Mouse (Mus musculus) forebrain, postnatal 0 days (tissue): ENCODE results near the gene Fen1. TPM values are rescaled to one million over a fixed set of nuclear protein-coding genes. Genes with fewer than 3 reads are reported as not detected.
"Not testable (repeated sequence)": the region's sequence is repeated elsewhere in the genome, so short reads cannot be mapped to it uniquely, and the experiment has no call there.

Experiments
- ATAC-seq: fragments of 200-750 bp; cut with Nextera tagmentation; 2 replicates; pipeline ENCODE4 v1.8.0; 2017; ENCODE audit warnings: mild to moderate bottlenecking, moderate library complexity
- DNase-seq: peaks from one replicate; pipeline ENCODE4 v3.0.0-alpha.2; 2015
- H3K27ac ChIP-seq: fragments of 300-500 bp; sonication (generic); 2 replicates; pipeline ENCODE4 v1.5.1; 2014; ENCODE audit warnings: low read depth, mild to moderate bottlenecking, antibody characterized with exemption, low read length, moderate library complexity, mixed read lengths
- H3K27me3 ChIP-seq: fragments of 300-500 bp; sonication (generic); 2 replicates; pipeline ENCODE4 v1.6.1; 2014; ENCODE audit warnings: mild to moderate bottlenecking, low read length, mixed read lengths; ENCODE audit not compliant: insufficient read depth
- H3K36me3 ChIP-seq: fragments of 300-500 bp; sonication (generic); 2 replicates; pipeline ENCODE4 v1.6.1; 2014; ENCODE audit warnings: mild to moderate bottlenecking, moderate library complexity; ENCODE audit not compliant: insufficient read depth
- H3K4me1 ChIP-seq: fragments of 300-500 bp; sonication (generic); 2 replicates; pipeline ENCODE4 v1.6.1; 2014; ENCODE audit warnings: antibody characterized with exemption; ENCODE audit not compliant: insufficient read depth
- H3K4me2 ChIP-seq: fragments of 300-500 bp; sonication (generic); 2 replicates; pipeline ENCODE4 v1.6.1; 2014; ENCODE audit warnings: low read depth, mild to moderate bottlenecking, moderate library complexity
- H3K4me3 ChIP-seq: fragments of 300-500 bp; sonication (generic); 2 replicates; pipeline ENCODE4 v1.5.1; 2014; ENCODE audit warnings: low read depth, low read length, mixed read lengths
- H3K9ac ChIP-seq: fragments of 300-500 bp; sonication (generic); 2 replicates; pipeline ENCODE4 v1.6.1; 2014; ENCODE audit warnings: mild to moderate bottlenecking
- H3K9me3 ChIP-seq: fragments of 300-500 bp; sonication (generic); 2 replicates; pipeline ENCODE4 v1.6.1; 2016; ENCODE audit warnings: low read length
- CTCF ChIP-seq: sonication (generic); IDR thresholded peaks from 2 replicates; pipeline ENCODE4 v1.5.1; 2016; ENCODE audit warnings: antibody characterized with exemption, control low read depth, low read depth
- WGBS: fragments of 180-500 bp; shearing (Covaris S2); extraction: QIAGEN DNeasy Blood & Tissue Kit; methylation state at CpG from one replicate; pipeline ENCODE4 v1.1.7; 2014; 5-methylcytosine and 5-hydroxymethylcytosine counted together
- polyA plus RNA-seq: library from polyadenylated mRNA; unstranded; fragments of >200 nt; fragmentation: Nextera tagmentation; extraction: Ambion mirVana; gene quantifications from 2 replicates; pipeline ENCODE4 v1.2.1, GENCODE M21; 2015
- total RNA-seq: library from RNA; depleted of rRNA; stranded (reverse); fragments of >200 nt; gene quantifications from 2 replicates; pipeline ENCODE4 v1.2.3, GENCODE M21; 2014

Fen1 gene
- total and polyA plus RNA-seq, 2 experiments from 2014 or later = 24.6 to 28.7 TPM

DNA sequence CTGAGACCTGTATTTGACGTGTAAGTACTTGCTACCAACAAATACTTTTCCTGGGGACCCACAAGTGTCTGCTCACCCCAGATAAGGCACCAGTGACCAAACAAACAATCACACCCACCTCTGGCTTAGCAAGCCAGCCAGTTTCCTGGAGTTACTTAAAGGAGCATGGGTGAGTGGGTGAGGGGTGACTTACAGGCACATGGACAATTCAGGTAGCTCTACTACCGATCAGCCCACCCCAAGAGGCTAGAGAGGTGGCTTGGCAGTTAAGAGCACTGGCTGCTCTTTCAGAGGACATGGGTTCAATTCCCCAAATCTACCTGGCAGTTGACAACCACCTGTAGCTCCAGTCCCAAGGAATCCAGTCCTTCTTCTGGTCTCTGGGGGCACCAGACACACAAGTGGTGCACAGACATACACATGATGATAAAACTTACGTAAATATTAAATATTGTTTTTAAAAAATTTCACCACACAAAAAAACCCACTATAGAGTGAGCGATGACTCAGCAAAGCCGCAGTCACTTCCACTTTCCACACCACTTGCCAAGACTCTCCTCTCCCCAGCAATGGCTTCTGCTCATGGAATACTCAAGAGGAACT is 30.8 kb downstream of the Fen1 start:
- H3K9ac ChIP-seq = no peak overlapping the region
- 88% methylated on average over 5 of the region's 5 CpGs for WGBS
- no peak for TF ChIP-seq CTCF
- no peak overlapping the region for H3K4me3 ChIP-seq
- H3K4me1 ChIP-seq = no peaks in the 10 kb centered on the region
- H3K36me3 ChIP-seq = no peaks in the 10 kb centered on the region
- H3K27ac ChIP-seq = no peak overlapping the region
- no peak overlapping the region for H3K4me2 ChIP-seq
- no peak for ATAC-seq
- no peaks in the 10 kb centered on the region for H3K27me3 ChIP-seq
- no peaks in the 10 kb centered on the region for H3K9me3 ChIP-seq
- no peak for DNase-seq

DNA sequence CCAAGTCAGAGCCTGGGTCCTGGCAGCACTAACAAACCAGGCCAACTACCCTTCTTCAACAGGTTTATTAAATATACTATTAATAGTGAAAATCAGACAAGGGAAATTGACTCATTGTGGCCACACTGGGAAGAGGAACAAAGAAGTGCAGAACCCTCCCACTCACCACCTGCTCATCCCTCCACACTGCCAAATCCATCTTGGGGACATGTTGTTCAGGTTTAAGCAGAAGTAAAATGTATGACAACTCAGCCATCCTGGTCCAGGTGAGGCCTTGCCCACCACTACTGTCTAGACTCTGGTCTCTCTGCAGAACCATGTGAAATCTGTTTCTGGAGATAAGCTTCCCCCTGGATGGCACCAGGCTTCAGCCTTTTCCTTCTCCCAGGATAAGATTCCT is 32.1 kb downstream of the Fen1 start:
- TF ChIP-seq CTCF = no peak
- Histone ChIP-seq H3K9ac (no peak overlapping the region), H3K36me3 (no peaks in the 10 kb centered on the region), H3K27ac (no peak overlapping the region), H3K4me2 (no peak overlapping the region), H3K4me1 (no peaks in the 10 kb centered on the region), H3K27me3 (no peaks in the 10 kb centered on the region), H3K4me3 (no peak overlapping the region), H3K9me3 (no peaks in the 10 kb centered on the region)
- ATAC-seq (no peak), DNase-seq (no peak)

DNA sequence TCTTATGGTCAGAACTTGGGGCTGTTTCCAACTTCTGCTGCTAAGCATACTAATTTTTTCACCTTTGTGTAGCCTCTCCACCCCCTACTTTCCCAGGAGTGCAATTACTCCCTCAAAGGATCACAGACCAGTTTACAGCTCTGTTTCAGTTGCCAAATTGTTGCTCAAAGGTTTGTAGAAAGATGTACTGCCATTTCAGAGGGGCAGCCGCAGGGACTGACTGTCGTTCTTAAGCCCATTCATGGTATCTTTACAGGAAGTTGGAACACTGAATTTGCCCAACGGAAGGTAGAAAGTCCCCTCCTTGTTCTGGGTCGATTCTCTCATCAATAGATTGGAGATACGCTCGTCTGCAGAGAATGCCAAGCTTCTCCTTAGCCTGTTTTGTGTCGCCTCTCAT is 32.6 kb downstream of the Fen1 start:
- H3K4me1 ChIP-seq = no peaks in the 10 kb centered on the region
- ATAC-seq = no peak
- no peak overlapping the region for H3K4me3 ChIP-seq
- TF ChIP-seq CTCF = no peak
- H3K4me2 ChIP-seq = no peak overlapping the region
- H3K27ac ChIP-seq = no peak overlapping the region
- H3K9ac ChIP-seq = no peak overlapping the region
- 74% methylated on average over 7 of the region's 7 CpGs for WGBS
- no peaks in the 10 kb centered on the region for H3K9me3 ChIP-seq
- DNase-seq = no peak
- H3K27me3 ChIP-seq = no peaks in the 10 kb centered on the region
- no peaks in the 10 kb centered on the region for H3K36me3 ChIP-seq

DNA sequence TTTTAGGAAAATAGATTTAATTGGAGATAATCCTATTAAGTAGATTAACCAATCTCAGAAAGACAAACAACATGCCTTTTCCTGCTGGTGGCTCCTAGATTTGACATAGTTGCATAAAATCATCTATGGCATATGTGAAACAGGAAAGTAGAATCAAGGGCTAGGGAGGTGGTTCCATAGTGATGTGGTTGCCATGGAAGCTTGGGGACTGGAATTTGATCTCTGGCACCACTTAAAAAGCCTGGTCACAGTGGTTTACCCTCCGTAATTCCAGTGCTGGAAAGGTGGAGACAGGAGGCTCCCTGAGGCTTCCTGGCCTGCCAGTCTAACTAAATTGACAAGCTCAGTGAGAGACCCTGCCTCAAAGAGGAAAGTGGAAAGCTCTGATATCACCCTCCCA is 33.5 kb downstream of the Fen1 start:
- TF ChIP-seq CTCF = no peak
- H3K36me3 ChIP-seq = no peaks in the 10 kb centered on the region
- H3K4me2 ChIP-seq = no peak overlapping the region
- ATAC-seq (no peak), DNase-seq (no peak)
- H3K9me3 ChIP-seq = no peaks in the 10 kb centered on the region
- no peak overlapping the region for H3K4me3 ChIP-seq
- H3K9ac ChIP-seq = no peak overlapping the region
- H3K27ac ChIP-seq = no peak overlapping the region
- H3K4me1 ChIP-seq = no peaks in the 10 kb centered on the region
- no peaks in the 10 kb centered on the region for H3K27me3 ChIP-seq
- 14% methylated on average over 1 of the region's 1 CpGs for WGBS

DNA sequence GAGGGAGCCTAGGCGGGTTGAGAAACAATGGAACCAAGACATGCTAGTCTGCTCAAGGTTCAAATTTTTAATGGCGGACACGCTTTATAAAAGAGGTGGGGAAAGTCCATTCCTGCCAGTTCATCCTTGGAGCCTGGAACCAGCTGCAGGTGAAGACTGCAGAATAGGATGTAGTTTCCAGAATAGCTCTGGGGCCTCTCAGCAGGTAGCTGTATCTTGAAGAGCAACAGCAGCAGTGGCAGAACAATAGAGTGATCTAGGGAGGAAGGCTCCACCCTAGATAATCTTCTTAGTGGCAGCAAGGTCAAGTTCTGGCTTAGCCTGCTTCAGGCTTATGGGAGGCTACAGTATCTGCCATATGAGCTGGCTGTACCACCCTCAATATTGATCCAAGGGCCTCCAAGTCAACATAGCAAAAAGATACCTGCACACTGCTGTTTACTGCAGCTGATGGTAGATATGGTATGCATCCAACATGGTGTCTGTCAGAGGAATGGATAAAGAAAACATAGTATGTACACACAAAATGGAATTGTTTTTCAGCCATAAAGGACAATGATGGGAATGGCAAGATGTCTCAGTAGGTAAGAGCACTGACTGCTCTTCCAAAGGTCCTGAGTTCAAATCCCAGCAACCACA is 34.2 kb downstream of the Fen1 start:
- not testable (repeated sequence) for DNase-seq, H3K36me3 ChIP-seq, ATAC-seq, H3K4me2 ChIP-seq, H3K4me3 ChIP-seq, H3K27ac ChIP-seq, H3K9me3 ChIP-seq, H3K4me1 ChIP-seq, H3K9ac ChIP-seq, H3K27me3 ChIP-seq
- WGBS = 92% methylated on average over 3 of the region's 3 CpGs

DNA sequence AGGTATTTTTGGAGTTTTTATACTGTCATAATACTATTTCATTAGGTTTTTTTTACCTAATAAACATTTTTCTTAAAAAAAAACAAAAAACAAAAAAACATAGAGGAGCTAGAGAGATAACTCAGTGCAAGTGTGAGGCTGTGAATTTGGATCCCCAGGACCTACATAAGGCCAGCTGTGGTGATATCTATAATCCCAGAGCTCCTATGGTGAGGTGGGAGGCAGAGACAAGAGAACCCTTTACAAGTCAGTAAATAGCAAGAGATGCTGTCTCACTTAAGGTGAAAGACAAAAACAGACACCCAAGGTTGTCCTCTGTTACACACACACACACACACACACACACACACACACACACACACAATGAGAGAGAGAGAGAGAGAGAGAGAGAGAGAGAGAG is 34.8 kb downstream of the Fen1 start:
- no peak overlapping the region for H3K4me2 ChIP-seq
- H3K36me3 ChIP-seq = no peaks in the 10 kb centered on the region
- no peak overlapping the region for H3K27ac ChIP-seq
- H3K4me3 ChIP-seq = no peak overlapping the region
- no peaks in the 10 kb centered on the region for H3K4me1 ChIP-seq
- no peak overlapping the region for H3K9ac ChIP-seq
- H3K27me3 ChIP-seq = no peaks in the 10 kb centered on the region
- no peak for TF ChIP-seq CTCF
- ATAC-seq = no peak
- no peaks in the 10 kb centered on the region for H3K9me3 ChIP-seq
- no peak for DNase-seq

DNA sequence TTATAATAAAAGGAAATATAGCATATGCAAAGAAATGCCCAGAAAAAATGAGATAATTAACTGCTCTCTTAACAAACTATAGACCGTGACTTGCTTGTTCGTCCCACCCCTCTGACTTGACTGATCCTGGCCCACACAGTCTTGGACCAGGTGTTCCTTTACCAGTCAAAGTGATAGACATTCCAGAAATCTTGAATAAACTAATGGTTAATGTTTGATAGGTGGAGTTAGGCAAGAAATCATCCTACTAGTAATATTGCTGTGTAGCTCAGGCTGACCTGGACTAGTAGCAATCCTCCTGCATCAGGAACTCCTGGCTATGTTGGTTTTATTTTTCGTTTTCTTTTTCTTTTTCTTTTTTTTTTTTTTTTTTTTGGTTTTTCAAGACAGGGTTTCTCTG is 35.5 kb downstream of the Fen1 start:
- Histone ChIP-seq H3K9ac (no peak overlapping the region), H3K27me3 (no peaks in the 10 kb centered on the region), H3K4me2 (no peak overlapping the region), H3K4me3 (no peak overlapping the region), H3K36me3 (no peaks in the 10 kb centered on the region), H3K27ac (no peak overlapping the region), H3K9me3 (no peaks in the 10 kb centered on the region), H3K4me1 (no peaks in the 10 kb centered on the region)
- no peak for DNase-seq
- ATAC-seq = no peak
- TF ChIP-seq CTCF = no peak
- WGBS = 86% methylated on average over 3 of the region's 3 CpGs
